ENCODE assay signal across 7 mouse cellular contexts in genomic region chr13:44869418-44870119, GRCm38 (mm10).
A peak's percentile ranks its signal among the peaks of the same experiment; 100 is the strongest.
DNase-seq lines count a peak whose midpoint lies in the region; ATAC-seq and TF ChIP-seq lines count a peak whose summit lies in the region.
"Not testable (repeated sequence)": the region's sequence is repeated elsewhere in the genome, so short reads cannot be mapped to it uniquely, and the experiment has no call there.

No protein-coding gene starts in this region.

- H3K4me1 ChIP-seq in embryonic facial prominence, embryonic 12.5 days; kidney, adult 2 months (ENCODE audit: control insufficient read depth, insufficient read depth, low read length); limb, embryonic 10.5 days: not testable (repeated sequence)
- peaks cover 31% of the 10 kb centered on the region for H3K4me1 ChIP-seq in midbrain, embryonic 13.5 days (replicated peaks)

- not testable (repeated sequence) for H3K27ac ChIP-seq in embryonic facial prominence, embryonic 12.5 days; kidney, adult 2 months (ENCODE audit: insufficient read depth, low read depth, low read length); limb, embryonic 10.5 days; midbrain, embryonic 13.5 days

- not testable (repeated sequence) for H3K9me3 ChIP-seq in embryonic facial prominence, embryonic 12.5 days; limb, embryonic 10.5 days (replicated peaks); midbrain, embryonic 13.5 days

- WGBS in embryonic facial prominence, embryonic 12.5 days = 78% methylated on average over 47 of the region's 47 CpGs
- 82% methylated on average over 47 of the region's 47 CpGs for WGBS in kidney, adult 2 months
- WGBS in limb, embryonic 10.5 days = 76% methylated on average over 47 of the region's 47 CpGs
- 74% methylated on average over 47 of the region's 47 CpGs for WGBS in midbrain, embryonic 13.5 days

- not testable (repeated sequence) for TF ChIP-seq POLR2A in kidney, adult 2 months (IDR thresholded peaks at IDR 0.05; ENCODE audit: low read depth, low read length)

- peak; percentile 100 for ATAC-seq in embryonic facial prominence, embryonic 12.5 days (ENCODE audit: insufficient number of reproducible peaks, insufficient read depth, low FRiP score, low TSS enrichment)
- ATAC-seq in midbrain, embryonic 13.5 days = peak; percentile 99

- not testable (repeated sequence) for H3K36me3 ChIP-seq in embryonic facial prominence, embryonic 12.5 days; kidney, adult 2 months (ENCODE audit: control insufficient read depth, insufficient read depth, low read length); midbrain, embryonic 13.5 days
- H3K36me3 ChIP-seq in limb, embryonic 10.5 days = peaks cover 10% of the 10 kb centered on the region

- peak; percentile 94 for DNase-seq in adrenal gland, adult 8-10 months
- DNase-seq in heart, adult 8-10 months (ENCODE audit: low spot score) = peak; percentile 99
- DNase-seq in kidney, adult 2 months = peak; percentile 94
- DNase-seq in limb, embryonic 10.5 days (ENCODE audit: low spot score) = peak; percentile 100
- DNase-seq in skeletal muscle tissue, adult 2 months (ENCODE audit: low read depth, low spot score) = peak; percentile 99

- not testable (repeated sequence) for H3K9ac ChIP-seq in embryonic facial prominence, embryonic 12.5 days; midbrain, embryonic 13.5 days (replicated peaks)

- not testable (repeated sequence) for H3K4me3 ChIP-seq in embryonic facial prominence, embryonic 12.5 days; kidney, adult 2 months (ENCODE audit: insufficient read depth, low read depth, low read length); limb, embryonic 10.5 days; midbrain, embryonic 13.5 days (replicated peaks)

- H3K27me3 ChIP-seq in embryonic facial prominence, embryonic 12.5 days; kidney, adult 2 months (replicated peaks; ENCODE audit: control insufficient read depth, insufficient read depth, low read length); limb, embryonic 10.5 days (ENCODE audit: low read depth, poor library complexity, severe bottlenecking); midbrain, embryonic 13.5 days: not testable (repeated sequence)

- H3K4me2 ChIP-seq in embryonic facial prominence, embryonic 12.5 days (replicated peaks); midbrain, embryonic 13.5 days (replicated peaks): not testable (repeated sequence)

- TF ChIP-seq CTCF in kidney, adult 2 months (conservative IDR thresholded peaks at IDR 0.05; ENCODE audit: insufficient read depth, insufficient read length, low read depth, low read length) = not testable (repeated sequence)
